Mouse (Mus musculus) retina, postnatal 1 day (tissue): ENCODE measurements around the gene Tubgcp6.

Experiments used
- DNase-seq: peaks from one replicate; pipeline ENCODE4 v3.0.0-alpha.2; 2012

Gene Tubgcp6

DNA sequence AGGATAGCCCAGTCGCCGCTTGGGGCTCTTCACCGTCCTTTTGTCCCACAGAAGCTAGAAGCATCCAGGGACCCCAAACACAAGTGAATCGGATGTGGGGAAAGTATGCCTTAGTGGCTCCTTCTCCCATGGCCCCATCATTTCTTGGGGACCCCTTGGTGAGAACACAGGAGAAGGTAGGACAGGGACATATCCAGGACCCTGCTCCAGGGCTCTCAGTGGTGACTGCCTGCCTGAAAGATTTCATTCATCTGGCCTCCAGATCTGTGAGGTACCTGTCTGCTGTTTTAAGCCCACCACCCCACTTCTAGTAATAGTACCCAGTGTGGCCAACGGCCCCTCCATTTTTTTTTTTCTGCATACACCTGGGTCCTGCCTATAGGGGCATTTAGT, 60.4 kb downstream of the Tubgcp6 start:
- DNase-seq = no peak

DNA sequence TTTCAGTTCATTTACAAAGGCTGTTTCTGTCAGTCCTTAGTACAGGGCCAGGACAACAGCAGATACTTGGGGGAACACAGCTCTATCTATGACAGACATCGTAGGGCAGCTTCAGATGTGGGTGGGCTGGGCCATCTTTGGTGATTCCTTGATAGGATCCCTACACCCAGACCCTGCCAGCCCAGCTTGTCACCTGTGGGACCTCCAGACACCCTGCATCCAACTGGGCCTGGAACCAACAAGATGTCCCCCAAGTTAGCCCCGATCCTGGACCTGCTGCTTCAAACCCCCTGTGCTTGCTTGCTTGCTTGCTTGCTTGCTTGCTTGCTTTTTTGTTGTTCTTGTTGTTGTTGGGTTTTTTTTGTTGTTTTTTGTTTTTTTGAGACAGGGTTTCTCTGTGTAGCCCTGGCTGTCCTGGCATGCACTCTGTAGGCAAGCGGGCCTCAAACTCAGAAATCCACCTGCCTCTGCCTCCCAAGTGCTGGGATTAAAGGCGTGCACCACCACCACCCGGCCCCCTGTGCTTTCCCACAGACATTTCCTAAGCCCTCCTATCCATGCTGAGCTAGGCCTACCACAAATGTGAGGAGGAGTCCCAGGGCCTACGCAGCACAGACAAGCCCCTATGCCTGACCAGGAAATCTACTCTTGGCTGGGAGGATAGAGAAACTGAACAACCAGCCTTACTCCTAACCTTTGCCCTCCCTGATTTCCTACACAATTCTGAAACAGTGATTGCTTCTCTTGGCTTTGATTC, 61.0 kb downstream of the Tubgcp6 start:
- no peak for DNase-seq

DNA sequence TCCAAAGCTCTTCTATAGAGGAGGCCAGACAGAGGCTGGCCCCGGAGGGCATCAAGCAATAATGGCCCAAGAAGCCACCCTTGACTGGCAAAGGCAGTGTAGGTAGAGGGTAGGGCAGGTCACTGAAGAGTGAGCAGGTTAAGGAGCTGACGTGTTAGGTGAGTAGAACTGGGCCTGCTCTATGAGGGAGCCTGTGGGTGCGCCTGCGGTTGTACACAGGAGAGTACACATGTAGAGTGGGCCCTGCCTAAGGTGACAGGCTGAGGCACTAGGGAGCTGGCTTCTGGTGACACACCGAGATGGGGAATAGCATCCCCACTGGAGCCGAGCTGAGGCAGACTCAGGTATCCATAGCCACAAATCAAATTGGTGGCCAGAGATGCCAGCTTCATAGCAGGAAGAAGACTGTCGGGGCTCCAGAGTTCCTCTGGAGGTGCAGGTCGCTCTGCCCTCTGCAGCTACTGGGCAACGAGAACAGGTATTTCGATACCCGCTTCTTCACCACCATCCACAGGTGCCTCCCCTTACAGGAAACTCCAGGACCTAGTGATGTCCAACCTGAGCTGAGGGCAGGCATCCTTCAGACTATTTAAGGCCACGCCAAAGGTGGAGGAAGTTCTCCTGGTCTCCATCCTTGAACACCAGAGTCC, 62.0 kb downstream of the Tubgcp6 start:
- DNase-seq = no peak

DNA sequence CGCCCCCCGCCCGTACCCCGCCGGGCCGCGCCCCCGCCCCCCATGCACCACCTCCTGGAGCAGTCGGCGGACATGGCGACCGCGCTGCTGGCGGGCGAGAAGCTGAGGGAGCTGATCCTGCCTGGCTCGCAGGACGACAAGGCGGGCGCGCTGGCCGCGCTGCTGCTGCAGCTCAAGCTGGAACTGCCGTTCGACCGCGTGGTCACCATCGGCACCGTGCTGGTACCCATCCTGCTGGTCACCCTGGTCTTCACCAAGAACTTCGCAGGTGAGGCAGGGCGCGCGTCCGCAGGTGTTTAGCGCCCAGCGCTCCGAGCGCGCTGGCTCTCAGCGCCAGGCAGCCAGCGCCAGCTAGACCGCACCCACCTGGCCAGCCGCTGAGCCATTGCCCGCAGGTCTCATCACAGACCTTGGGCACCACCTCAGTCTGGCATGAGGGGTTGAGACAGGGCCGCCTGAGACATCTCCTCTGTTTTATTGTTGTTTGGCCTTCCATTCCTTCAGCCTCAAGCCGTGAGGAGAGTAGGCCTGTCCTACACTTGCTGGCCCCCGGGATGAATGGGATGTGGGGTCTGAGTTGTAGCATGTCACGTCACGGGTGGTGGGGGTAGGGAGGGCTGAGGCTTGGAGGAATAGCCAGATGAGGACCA, 62.8 kb downstream of the Tubgcp6 start:
- peak; percentile 65 for DNase-seq

DNA sequence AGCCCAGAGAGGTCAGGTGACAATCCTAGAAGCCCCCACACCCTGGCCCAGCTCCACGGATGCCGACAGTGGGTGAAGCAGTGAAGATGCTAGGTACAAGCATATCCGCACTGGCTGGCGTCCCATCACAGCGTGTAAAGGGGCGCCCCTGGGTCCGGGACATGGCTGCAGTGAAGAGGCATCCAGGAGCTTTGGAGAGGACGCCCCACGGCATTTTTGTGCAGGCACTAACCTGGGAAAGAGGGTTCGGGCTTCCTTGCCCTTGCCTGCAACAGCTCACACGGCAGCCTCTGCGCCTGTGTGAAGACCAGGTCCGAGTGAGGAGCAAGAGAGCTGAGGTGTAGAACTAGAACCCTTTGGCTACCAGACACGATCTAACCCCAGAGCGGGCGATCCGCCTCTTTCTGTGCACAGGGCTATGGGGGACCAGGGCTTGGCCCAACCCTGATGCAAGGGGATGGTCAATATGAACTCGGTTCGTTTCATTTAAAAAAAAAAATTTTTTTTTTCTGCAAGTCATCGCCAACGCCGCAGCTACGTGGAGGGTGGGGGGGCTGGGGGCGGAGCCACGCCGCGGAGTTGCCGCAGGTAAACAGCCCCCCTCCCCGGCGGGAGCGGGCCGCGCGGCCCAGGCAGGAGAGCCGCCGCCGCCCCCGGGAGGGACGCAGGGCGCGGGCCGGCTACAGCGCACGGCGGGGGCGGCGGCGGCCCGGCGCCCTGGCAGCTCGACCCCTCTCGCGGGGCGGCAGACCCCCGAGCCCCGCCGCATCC, 63.6 kb downstream of the Tubgcp6 start, which contains the start of gene Panx2:
Panx2 (plus strand) TSS at position 574 of the 771 bp plus-strand sequence.
- peak; percentile 39 for DNase-seq

DNA sequence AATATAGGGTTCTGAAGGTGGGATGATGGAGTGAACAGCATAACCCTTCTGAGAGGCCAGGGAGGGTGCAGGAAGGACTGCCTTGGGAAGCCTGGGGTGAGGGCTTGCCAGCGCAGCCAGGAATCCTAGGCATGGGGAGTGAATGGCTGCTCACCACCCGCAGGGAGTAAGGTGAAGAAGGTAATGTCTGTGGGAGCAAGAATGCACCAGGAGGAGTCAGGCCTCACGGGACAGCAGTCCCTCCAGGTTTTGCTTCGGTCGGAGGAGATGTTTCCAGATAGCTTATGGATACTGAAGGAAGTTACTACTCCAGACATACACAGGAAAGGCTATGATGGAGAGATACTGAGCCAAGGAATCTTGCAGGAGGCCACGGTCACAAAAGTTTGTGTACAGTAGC, 64.2 kb downstream of the Tubgcp6 start:
- no peak for DNase-seq

DNA sequence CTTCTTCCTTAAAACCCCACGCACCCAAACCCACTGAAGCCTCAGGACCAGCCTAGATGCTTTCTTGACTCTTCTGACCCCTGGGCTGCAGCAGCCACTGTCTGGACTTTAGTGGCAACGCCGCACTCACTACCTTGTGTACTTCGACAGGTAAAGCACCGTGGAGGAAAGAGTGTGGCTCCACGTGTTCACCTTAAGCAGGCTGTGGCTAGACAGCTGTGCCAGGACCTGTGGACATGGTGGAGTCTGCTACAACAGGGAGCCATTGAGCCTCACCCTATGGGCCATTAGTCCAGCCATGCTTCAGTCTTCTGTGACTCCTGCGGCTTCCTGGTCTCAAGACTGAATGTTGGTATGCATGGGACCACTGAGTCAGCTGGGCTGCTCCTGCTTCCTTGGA, 68.2 kb downstream of the Tubgcp6 start:
- no peak for DNase-seq
